Mouse (Mus musculus) E14TG2a.4 (cell line): ENCODE measurements around the gene Ky.

Experiments
- CTCF ChIP-seq: conservative IDR thresholded peaks from 2 replicates; pipeline ENCODE4 v1.5.1; 2014; ENCODE audit warnings: low read length
- POU5F1 ChIP-seq: IDR thresholded peaks from 2 replicates; pipeline ENCODE4 v1.6.1; 2014; ENCODE audit warnings: low read length, borderline replicate concordance

GRCm38 (mm10) chr9:102543761-102544115 is 38.2 kb downstream of the Ky start:
- TF ChIP-seq CTCF (no peak), POU5F1 (no peak)
